Mouse (Mus musculus) forebrain, postnatal 0 days (tissue): ENCODE measurements at regions not wholly inside any gene's neighbourhood (a gene's known extent, or its start where the extent isn't known, plus 50 kb on each side); places are given as distances from the start of the nearest gene placed in this dataset.
A peak's percentile ranks its signal among the peaks of the same experiment; 100 is the strongest.

Experiments used
- ATAC-seq: fragments of 200-750 bp; cut with Nextera tagmentation; 2 replicates; pipeline ENCODE4 v1.8.0; 2017; ENCODE audit warnings: mild to moderate bottlenecking, moderate library complexity
- DNase-seq: peaks from one replicate; pipeline ENCODE4 v3.0.0-alpha.2; 2015
- H3K27ac ChIP-seq: fragments of 300-500 bp; sonication (generic); 2 replicates; pipeline ENCODE4 v1.5.1; 2014; ENCODE audit warnings: low read depth, mild to moderate bottlenecking, antibody characterized with exemption, low read length, moderate library complexity, mixed read lengths
- H3K27me3 ChIP-seq: fragments of 300-500 bp; sonication (generic); 2 replicates; pipeline ENCODE4 v1.6.1; 2014; ENCODE audit warnings: mild to moderate bottlenecking, low read length, mixed read lengths; ENCODE audit not compliant: insufficient read depth
- H3K36me3 ChIP-seq: fragments of 300-500 bp; sonication (generic); 2 replicates; pipeline ENCODE4 v1.6.1; 2014; ENCODE audit warnings: mild to moderate bottlenecking, moderate library complexity; ENCODE audit not compliant: insufficient read depth
- H3K4me1 ChIP-seq: fragments of 300-500 bp; sonication (generic); 2 replicates; pipeline ENCODE4 v1.6.1; 2014; ENCODE audit warnings: antibody characterized with exemption; ENCODE audit not compliant: insufficient read depth
- H3K4me2 ChIP-seq: fragments of 300-500 bp; sonication (generic); 2 replicates; pipeline ENCODE4 v1.6.1; 2014; ENCODE audit warnings: low read depth, mild to moderate bottlenecking, moderate library complexity
- H3K4me3 ChIP-seq: fragments of 300-500 bp; sonication (generic); 2 replicates; pipeline ENCODE4 v1.5.1; 2014; ENCODE audit warnings: low read depth, low read length, mixed read lengths
- H3K9ac ChIP-seq: fragments of 300-500 bp; sonication (generic); 2 replicates; pipeline ENCODE4 v1.6.1; 2014; ENCODE audit warnings: mild to moderate bottlenecking
- H3K9me3 ChIP-seq: fragments of 300-500 bp; sonication (generic); 2 replicates; pipeline ENCODE4 v1.6.1; 2016; ENCODE audit warnings: low read length
- CTCF ChIP-seq: sonication (generic); IDR thresholded peaks from 2 replicates; pipeline ENCODE4 v1.5.1; 2016; ENCODE audit warnings: antibody characterized with exemption, control low read depth, low read depth
- WGBS: fragments of 180-500 bp; shearing (Covaris S2); extraction: QIAGEN DNeasy Blood & Tissue Kit; methylation state at CpG from one replicate; pipeline ENCODE4 v1.1.7; 2014; 5-methylcytosine and 5-hydroxymethylcytosine counted together

DNA sequence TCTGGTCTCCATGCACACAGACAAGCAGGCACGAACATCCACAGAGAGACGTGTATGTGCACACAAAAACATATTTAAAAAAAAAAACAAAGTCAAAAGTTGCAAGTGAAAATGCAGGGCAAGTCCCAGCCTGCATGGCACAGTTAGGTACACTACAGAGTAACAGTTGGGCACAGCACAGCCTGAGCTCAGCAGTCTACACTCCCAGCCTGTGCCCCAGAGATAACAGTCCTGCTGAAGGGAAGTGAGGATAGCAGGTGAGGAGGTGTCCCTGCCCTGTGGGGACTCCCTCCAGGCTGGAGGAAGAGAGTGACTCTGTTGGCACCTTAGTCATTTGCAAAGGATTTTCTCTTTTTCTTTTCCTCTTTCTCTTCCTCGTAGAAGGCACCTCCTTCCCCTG, 80.9 kb downstream of the Tfap2c start:
- ATAC-seq (no peak), DNase-seq (no peak)
- H3K4me3 ChIP-seq, result no peak overlapping the region
- H3K27ac ChIP-seq, result no peak overlapping the region
- WGBS, result 73% methylated on average over 3 of the region's 3 CpGs
- no peak overlapping the region for H3K4me2 ChIP-seq
- TF ChIP-seq CTCF, result no peak
- H3K27me3 ChIP-seq, result no peaks in the 10 kb centered on the region
- H3K9me3 ChIP-seq, result no peaks in the 10 kb centered on the region
- H3K4me1 ChIP-seq, result no peaks in the 10 kb centered on the region
- H3K9ac ChIP-seq, result no peak overlapping the region
- no peaks in the 10 kb centered on the region for H3K36me3 ChIP-seq

DNA sequence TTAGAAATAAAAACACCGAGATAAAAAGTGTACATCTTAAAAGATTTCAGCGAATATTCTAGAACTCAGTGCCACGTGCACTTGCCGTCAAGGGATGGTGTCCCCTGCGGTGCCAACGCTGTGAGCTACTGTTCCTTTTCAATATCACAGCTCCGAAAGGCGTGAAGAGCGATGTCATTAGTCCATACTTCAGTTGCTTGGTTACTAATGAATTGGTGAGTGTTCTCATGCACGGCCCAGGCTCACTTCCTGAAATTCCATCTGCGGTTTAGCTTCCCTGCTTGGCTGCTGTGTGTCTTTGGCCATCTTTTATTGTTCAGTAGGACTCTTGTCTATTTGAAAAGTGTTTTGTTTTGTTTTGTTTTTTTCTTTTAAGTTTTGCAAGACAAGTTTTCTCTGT, 93.2 kb downstream of the Tfap2c start:
- no peaks in the 10 kb centered on the region for H3K4me1 ChIP-seq
- H3K36me3 ChIP-seq, result no peaks in the 10 kb centered on the region
- H3K9ac ChIP-seq, result no peak overlapping the region
- H3K27me3 ChIP-seq, result no peaks in the 10 kb centered on the region
- TF ChIP-seq CTCF, result no peak
- WGBS, result 31% methylated on average over 11 of the region's 11 CpGs
- ATAC-seq, result peak; percentile 56
- no peaks in the 10 kb centered on the region for H3K9me3 ChIP-seq
- peak; percentile 45 for DNase-seq
- no peak overlapping the region for H3K27ac ChIP-seq
- H3K4me3 ChIP-seq, result no peak overlapping the region
- no peak overlapping the region for H3K4me2 ChIP-seq

DNA sequence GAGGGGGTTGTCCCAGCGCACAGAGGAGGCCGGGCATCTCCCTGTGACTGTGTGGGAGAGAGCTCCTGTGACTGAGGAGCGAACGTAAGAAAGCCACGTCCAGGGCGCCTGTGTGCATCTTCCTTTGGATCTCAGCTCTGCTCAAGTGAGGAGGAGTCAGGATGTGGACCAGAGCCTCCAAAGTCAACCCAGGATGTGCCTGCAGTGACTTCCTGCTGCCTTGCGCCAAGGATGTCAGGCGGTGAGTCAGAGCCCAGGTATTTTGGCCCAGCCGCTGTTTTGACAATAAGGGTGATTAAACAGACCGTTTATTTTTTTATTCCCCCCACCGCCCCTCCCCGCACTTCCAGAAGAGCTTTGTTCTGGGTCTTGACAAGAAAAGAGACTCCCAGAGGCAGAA, 94.5 kb downstream of the Tfap2c start:
- Histone ChIP-seq H3K36me3 (no peaks in the 10 kb centered on the region), H3K27ac (no peak overlapping the region), H3K4me3 (no peak overlapping the region), H3K27me3 (no peaks in the 10 kb centered on the region), H3K9ac (no peak overlapping the region), H3K9me3 (no peaks in the 10 kb centered on the region), H3K4me2 (no peak overlapping the region), H3K4me1 (no peaks in the 10 kb centered on the region)
- ATAC-seq (no peak), DNase-seq (no peak)
- TF ChIP-seq CTCF, result no peak
- 25% methylated on average over 12 of the region's 12 CpGs for WGBS

DNA sequence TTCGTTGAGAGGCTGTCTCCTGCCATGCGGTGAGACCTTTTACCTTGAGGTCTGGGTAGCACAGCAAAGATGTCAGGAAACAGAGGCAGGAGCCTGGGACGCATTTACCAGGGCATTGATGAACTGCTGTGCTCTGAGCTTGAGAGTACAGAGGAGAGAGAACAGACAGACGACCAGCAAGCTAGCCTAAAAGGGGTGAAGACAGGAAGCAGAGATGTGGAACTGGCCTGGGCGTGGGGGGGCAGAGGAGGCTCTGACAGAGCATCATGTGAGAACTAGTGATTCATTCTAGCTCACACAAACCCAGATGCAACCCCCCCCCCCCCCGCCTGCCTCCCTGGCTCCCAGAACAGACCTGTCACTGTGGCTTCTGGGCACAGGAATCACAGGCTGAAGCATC, 95.1 kb downstream of the Tfap2c start:
- H3K27ac ChIP-seq, result no peak overlapping the region
- ATAC-seq, result no peak
- no peak overlapping the region for H3K9ac ChIP-seq
- H3K4me2 ChIP-seq, result no peak overlapping the region
- DNase-seq, result no peak
- 53% methylated on average over 6 of the region's 6 CpGs for whole genome bisulfite sequencing
- no peaks in the 10 kb centered on the region for H3K9me3 ChIP-seq
- H3K36me3 ChIP-seq, result no peaks in the 10 kb centered on the region
- H3K27me3 ChIP-seq, result no peaks in the 10 kb centered on the region
- no peak overlapping the region for H3K4me3 ChIP-seq
- no peak for TF ChIP-seq CTCF
- H3K4me1 ChIP-seq, result no peaks in the 10 kb centered on the region

DNA sequence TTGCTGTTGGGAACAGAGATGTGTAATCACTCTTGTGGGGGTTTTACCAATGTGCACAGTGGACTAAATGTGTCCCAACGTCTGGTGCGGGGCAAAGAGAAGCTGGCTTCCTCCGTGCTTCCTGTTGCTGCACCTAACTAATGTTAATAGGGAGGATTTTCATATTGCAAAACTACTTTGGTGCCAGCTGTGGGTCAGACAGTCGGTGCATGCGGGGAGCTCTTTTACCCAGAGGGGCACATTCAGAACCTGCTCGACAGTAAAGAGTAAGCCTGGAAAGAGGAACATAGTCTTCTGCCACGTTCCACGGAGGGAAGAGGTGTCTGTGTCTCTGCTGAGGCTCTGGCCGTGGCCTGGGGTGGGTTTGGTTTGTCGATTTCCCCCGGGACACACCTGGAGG, 98.7 kb downstream of the Tfap2c start:
- H3K4me3 ChIP-seq, result no peak overlapping the region
- no peak overlapping the region for H3K27ac ChIP-seq
- H3K4me2 ChIP-seq, result no peak overlapping the region
- H3K36me3 ChIP-seq, result no peaks in the 10 kb centered on the region
- no peak for TF ChIP-seq CTCF
- no peak overlapping the region for H3K9ac ChIP-seq
- H3K27me3 ChIP-seq, result no peaks in the 10 kb centered on the region
- 73% methylated on average over 11 of the region's 11 CpGs for WGBS
- no peak for ATAC-seq
- H3K9me3 ChIP-seq, result no peaks in the 10 kb centered on the region
- no peak for DNase-seq
- no peaks in the 10 kb centered on the region for H3K4me1 ChIP-seq

DNA sequence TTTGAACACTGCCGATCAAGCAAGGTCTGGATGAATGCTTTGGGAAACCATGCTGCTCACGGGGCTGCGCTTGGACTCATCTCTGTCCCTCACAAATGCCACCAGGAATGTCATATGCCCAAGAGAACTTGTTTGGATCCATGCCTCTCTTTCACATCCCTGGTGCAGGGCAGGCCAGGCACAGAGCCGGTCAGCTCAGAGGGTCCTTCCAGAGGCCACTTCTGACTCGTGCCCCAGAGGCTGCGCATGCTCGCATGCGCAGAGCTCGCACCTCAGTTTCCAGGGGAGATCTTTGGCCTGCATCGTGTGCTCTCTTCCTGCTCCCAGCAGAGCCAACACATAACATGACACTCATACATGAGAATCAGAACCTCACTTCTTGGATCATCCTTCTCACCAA, 111.1 kb downstream of the Tfap2c start:
- H3K27ac ChIP-seq, result no peak overlapping the region
- H3K9ac ChIP-seq, result no peak overlapping the region
- no peaks in the 10 kb centered on the region for H3K36me3 ChIP-seq
- DNase-seq (no peak), ATAC-seq (no peak)
- H3K4me1 ChIP-seq, result no peaks in the 10 kb centered on the region
- no peaks in the 10 kb centered on the region for H3K27me3 ChIP-seq
- TF ChIP-seq CTCF, result no peak
- no peak overlapping the region for H3K4me3 ChIP-seq
- 76% methylated on average over 10 of the region's 10 CpGs for WGBS
- H3K4me2 ChIP-seq, result no peak overlapping the region
- H3K9me3 ChIP-seq, result no peaks in the 10 kb centered on the region

DNA sequence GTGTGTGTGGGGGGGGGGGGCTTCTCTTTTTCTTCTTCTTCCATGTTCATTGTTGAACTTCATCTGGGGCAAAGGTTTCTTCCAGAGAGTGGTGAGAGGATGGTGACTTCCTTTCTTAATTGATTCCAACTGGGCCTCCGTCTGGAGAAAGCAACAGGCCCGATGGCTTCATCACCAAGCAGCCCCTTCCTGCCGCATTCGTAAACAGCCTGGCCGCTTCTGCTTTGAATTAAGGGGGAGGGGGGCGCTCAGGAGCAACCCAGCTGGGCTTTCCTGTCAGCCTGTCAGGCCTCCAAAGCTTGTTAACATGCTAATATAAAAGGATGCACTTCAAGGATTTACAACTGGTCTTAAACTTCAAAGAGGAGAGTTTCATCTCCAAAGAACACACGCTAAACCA, 111.5 kb downstream of the Tfap2c start:
- Histone ChIP-seq H3K27me3 (no peaks in the 10 kb centered on the region), H3K4me1 (no peaks in the 10 kb centered on the region), H3K4me3 (no peak overlapping the region), H3K27ac (no peak overlapping the region), H3K9me3 (no peaks in the 10 kb centered on the region), H3K36me3 (no peaks in the 10 kb centered on the region), H3K9ac (no peak overlapping the region), H3K4me2 (no peak overlapping the region)
- 10% methylated on average over 7 of the region's 7 CpGs for WGBS
- peak; percentile 34 for DNase-seq
- TF ChIP-seq CTCF, result no peak
- ATAC-seq, result 0 out of 2 replicates have a peak, but pooled peaks have one; percentile 27
